ENCODE assay signal across 9 mouse cellular contexts in genomic region chr11:70233016-70233415, GRCm38 (mm10). TPM values are rescaled to one million over a fixed set of nuclear protein-coding genes. Genes with fewer than 3 reads are reported as not detected.
A peak's percentile ranks its signal among the peaks of the same experiment; 100 is the strongest.
DNase-seq lines count a peak whose midpoint lies in the region; ATAC-seq and TF ChIP-seq lines count a peak whose summit lies in the region.
"Had no signal": no experiment of that assay in that cellular context is flagged by ENCODE, and none has a peak within 500 bp of the region (broad histone marks: within the 10 kb centered on the region; RNA-seq: fewer than 3 reads in every experiment).

No protein-coding gene starts in this region.

- H3K9me3 ChIP-seq in lung, embryonic 14.5 days (ENCODE audit: low read depth, low read length) = no peaks in the 10 kb centered on the region
- no peaks in the 10 kb centered on the region for H3K9me3 ChIP-seq in embryonic facial prominence, embryonic 14.5 days (ENCODE audit: control insufficient read depth, low read length)
- no peaks in the 10 kb centered on the region for H3K9me3 ChIP-seq in intestine, postnatal 0 days (ENCODE audit: control insufficient read depth)

- H3K4me2 ChIP-seq in lung, embryonic 14.5 days = peak overlapping the region; percentile 64
- H3K4me2 ChIP-seq in embryonic facial prominence, embryonic 14.5 days (ENCODE audit: low read depth, low read length) = peak overlapping the region; percentile 62
- peak overlapping the region; percentile 55 for H3K4me2 ChIP-seq in intestine, postnatal 0 days (replicated peaks; ENCODE audit: low read depth)

- DNase-seq in lung, embryonic 14.5 days = no peak
- DNase-seq in lung, postnatal 36 days = no peak
- DNase-seq in embryonic facial prominence, embryonic 14.5 days (ENCODE audit: low spot score) = no peak
- no peak for DNase-seq in left cerebral cortex, adult 11 months (ENCODE audit: low spot score)
- no peak for DNase-seq in T-cell, adult 2 months (ENCODE audit: low spot score)
- DNase-seq in urinary bladder, adult 2 months (ENCODE audit: low spot score) = no peak
- DNase-seq: gastrocnemius, postnatal 14 days had no signal

- H3K4me3 ChIP-seq in lung, embryonic 14.5 days (ENCODE audit: low read depth, low read length) = peak overlapping the region; percentile 33
- peak overlapping the region; percentile 41 for H3K4me3 ChIP-seq in embryonic facial prominence, embryonic 14.5 days (ENCODE audit: low read depth, low read length)
- peak overlapping the region; percentile 32; the same call in 1 of the 2 replicates for H3K4me3 ChIP-seq in intestine, postnatal 0 days (ENCODE audit: low read depth, low read length)
- peak overlapping the region; percentile 60 for H3K4me3 ChIP-seq in small intestine, adult 2 months (ENCODE audit: low read depth, low read length)

- H3K27me3 ChIP-seq in lung, embryonic 14.5 days (ENCODE audit: insufficient read depth, low read length) = peaks cover 23% of the 10 kb centered on the region
- H3K27me3 ChIP-seq in embryonic facial prominence, embryonic 14.5 days (replicated peaks; ENCODE audit: control insufficient read depth, insufficient read depth, low read length) = peaks cover 28% of the 10 kb centered on the region
- H3K27me3 ChIP-seq in intestine, postnatal 0 days (replicated peaks; ENCODE audit: control insufficient read depth, insufficient read depth, low read length) = peaks cover 7% of the 10 kb centered on the region; the same call in 1 of the 2 replicates
- H3K27me3 ChIP-seq in small intestine, adult 2 months (ENCODE audit: control insufficient read depth, insufficient read depth, low read length) = peaks cover 12% of the 10 kb centered on the region

- peaks cover 4% of the 10 kb centered on the region for H3K4me1 ChIP-seq in lung, embryonic 14.5 days (ENCODE audit: insufficient read depth)
- peaks cover 15% of the 10 kb centered on the region for H3K4me1 ChIP-seq in embryonic facial prominence, embryonic 14.5 days (ENCODE audit: control insufficient read depth, insufficient read depth, low read length)
- H3K4me1 ChIP-seq in intestine, postnatal 0 days (replicated peaks; ENCODE audit: control insufficient read depth, insufficient read depth, low read length) = peaks cover 6% of the 10 kb centered on the region; the same call in 1 of the 2 replicates
- peaks cover 12% of the 10 kb centered on the region for H3K4me1 ChIP-seq in small intestine, adult 2 months (ENCODE audit: control insufficient read depth, insufficient read depth, insufficient read length, low read length)

- 0 out of 2 replicates have a peak overlapping the region, but pooled peaks have one; percentile 47 for H3K27ac ChIP-seq in lung, embryonic 14.5 days (ENCODE audit: low read depth)
- H3K27ac ChIP-seq in embryonic facial prominence, embryonic 14.5 days (replicated peaks; ENCODE audit: low read depth, low read length) = peak overlapping the region; percentile 17; the same call in 1 of the 2 replicates
- H3K27ac ChIP-seq in intestine, postnatal 0 days (ENCODE audit: low read depth, low read length) = no peak overlapping the region
- H3K27ac ChIP-seq in small intestine, adult 2 months (ENCODE audit: insufficient read depth, low read depth, low read length) = peak overlapping the region; percentile 64

- peaks cover 15% of the 10 kb centered on the region for H3K36me3 ChIP-seq in lung, embryonic 14.5 days (ENCODE audit: insufficient read depth)
- peaks cover 16% of the 10 kb centered on the region for H3K36me3 ChIP-seq in embryonic facial prominence, embryonic 14.5 days (ENCODE audit: control insufficient read depth, insufficient read depth, low read length)
- peaks cover 11% of the 10 kb centered on the region; the same call in 1 of the 2 replicates for H3K36me3 ChIP-seq in intestine, postnatal 0 days (ENCODE audit: control insufficient read depth, insufficient read depth)
- H3K36me3 ChIP-seq in small intestine, adult 2 months (ENCODE audit: control insufficient read depth, insufficient read depth, low read length) = peaks cover 6% of the 10 kb centered on the region; the same call in 1 of the 2 replicates

- WGBS in lung, embryonic 14.5 days = 37% methylated on average over 8 of the region's 8 CpGs
- WGBS in embryonic facial prominence, embryonic 14.5 days = 24% methylated on average over 8 of the region's 8 CpGs
- 35% methylated on average over 8 of the region's 8 CpGs for WGBS in intestine, postnatal 0 days
- 50% methylated on average over 8 of the region's 8 CpGs for WGBS in small intestine, adult 2 months

- peak overlapping the region; percentile 53 for H3K9ac ChIP-seq in lung, embryonic 14.5 days
- peak overlapping the region; percentile 70 for H3K9ac ChIP-seq in embryonic facial prominence, embryonic 14.5 days (ENCODE audit: low read depth, low read length)
- H3K9ac ChIP-seq in intestine, postnatal 0 days (ENCODE audit: low read depth, low read length) = peak overlapping the region; percentile 56; the same call in 1 of the 2 replicates

- no peak for ATAC-seq in lung, embryonic 14.5 days (ENCODE audit: insufficient read depth)
- no peak for ATAC-seq in embryonic facial prominence, embryonic 14.5 days (ENCODE audit: low read depth)
- no peak for ATAC-seq in intestine, postnatal 0 days

- TF ChIP-seq POLR2A in small intestine, adult 2 months (IDR thresholded peaks at IDR 0.05; ENCODE audit: low read depth, low read length) = no peak

- no peak for TF ChIP-seq CTCF in lung, embryonic 14.5 days (IDR thresholded peaks at IDR 0.05; ENCODE audit: low read depth)
- TF ChIP-seq CTCF in intestine, postnatal 0 days (IDR thresholded peaks at IDR 0.05; ENCODE audit: low read depth) = no peak
- TF ChIP-seq CTCF in small intestine, adult 2 months (IDR thresholded peaks at IDR 0.05; ENCODE audit: extremely low read depth, insufficient read length, insufficient replicate concordance, low read depth, low read length) = no peak

RNA-seq across cellular contexts. Expression of gene Bcl6b, which starts 3.4 kb away (rescaled TPM):
- polyA plus RNA-seq in lung, embryonic 14.5 days (2014; fragmentation: Nextera tagmentation; extraction: Ambion mirVana) = 30.3 and 30.9 TPM in 2 replicates
- polyA plus RNA-seq in embryonic facial prominence, embryonic 14.5 days (2014; fragmentation: Nextera tagmentation; extraction: Ambion mirVana) = 11.6 and 13.0 TPM in 2 replicates
- polyA plus RNA-seq in intestine, postnatal 0 days (2015; fragmentation: Nextera tagmentation; extraction: Ambion mirVana) = 3.6 and 4.4 TPM in 2 replicates
- polyA plus RNA-seq in small intestine, adult 2 months (2012; rRNA removed) = 0.98 and 2.2 TPM in 2 replicates
- 4.0 and 4.1 TPM in 2 replicates for polyA plus RNA-seq in urinary bladder, adult 2 months (2012; rRNA removed)

RNA-seq across cellular contexts. Expression of gene 0610010K14Rik, which starts 4.7 kb away (rescaled TPM):
- 180 and 198 TPM in 2 replicates for polyA plus RNA-seq in lung, embryonic 14.5 days (2014; fragmentation: Nextera tagmentation; extraction: Ambion mirVana)
- 149 and 172 TPM in 2 replicates for polyA plus RNA-seq in embryonic facial prominence, embryonic 14.5 days (2014; fragmentation: Nextera tagmentation; extraction: Ambion mirVana)
- polyA plus RNA-seq in intestine, postnatal 0 days (2015; fragmentation: Nextera tagmentation; extraction: Ambion mirVana) = 70.3 and 72.7 TPM in 2 replicates
- 25.2 and 45.3 TPM in 2 replicates for polyA plus RNA-seq in small intestine, adult 2 months (2012; rRNA removed)
- polyA plus RNA-seq in urinary bladder, adult 2 months (2012; rRNA removed) = 55.2 and 69.0 TPM in 2 replicates

RNA-seq across cellular contexts. Expression of gene Gm21988, which starts 6.6 kb away (rescaled TPM):
- 9.3 and 10.8 TPM in 2 replicates for polyA plus RNA-seq in lung, embryonic 14.5 days (2014; fragmentation: Nextera tagmentation; extraction: Ambion mirVana)
- 9.9 and 12.2 TPM in 2 replicates for polyA plus RNA-seq in embryonic facial prominence, embryonic 14.5 days (2014; fragmentation: Nextera tagmentation; extraction: Ambion mirVana)
- polyA plus RNA-seq in intestine, postnatal 0 days (2015; fragmentation: Nextera tagmentation; extraction: Ambion mirVana) = 11.2 and 11.3 TPM in 2 replicates
- polyA plus RNA-seq in small intestine, adult 2 months (2012; rRNA removed) = 2.6 and 4.4 TPM in 2 replicates
- 7.4 and 8.7 TPM in 2 replicates for polyA plus RNA-seq in urinary bladder, adult 2 months (2012; rRNA removed)

RNA-seq across cellular contexts. Expression of gene Rnasek, which starts 6.6 kb away (rescaled TPM):
- 135 and 140 TPM in 2 replicates for polyA plus RNA-seq in lung, embryonic 14.5 days (2014; fragmentation: Nextera tagmentation; extraction: Ambion mirVana)
- 182 and 204 TPM in 2 replicates for polyA plus RNA-seq in embryonic facial prominence, embryonic 14.5 days (2014; fragmentation: Nextera tagmentation; extraction: Ambion mirVana)
- 628 and 645 TPM in 2 replicates for polyA plus RNA-seq in intestine, postnatal 0 days (2015; fragmentation: Nextera tagmentation; extraction: Ambion mirVana)
- polyA plus RNA-seq in small intestine, adult 2 months (2012; rRNA removed) = 86.6 and 182 TPM in 2 replicates
- polyA plus RNA-seq in urinary bladder, adult 2 months (2012; rRNA removed) = 128 and 143 TPM in 2 replicates

RNA-seq across cellular contexts. Expression of gene Slc16a13, which starts 12.2 kb away (rescaled TPM):
- polyA plus RNA-seq in lung, embryonic 14.5 days (2014; fragmentation: Nextera tagmentation; extraction: Ambion mirVana) = 4.4 and 6.2 TPM in 2 replicates
- polyA plus RNA-seq in embryonic facial prominence, embryonic 14.5 days (2014; fragmentation: Nextera tagmentation; extraction: Ambion mirVana) = 4.2 and 5.8 TPM in 2 replicates
- polyA plus RNA-seq in intestine, postnatal 0 days (2015; fragmentation: Nextera tagmentation; extraction: Ambion mirVana) = 9.9 and 11.4 TPM in 2 replicates
- 3.2 and 4.7 TPM in 2 replicates for polyA plus RNA-seq in small intestine, adult 2 months (2012; rRNA removed)
- polyA plus RNA-seq in urinary bladder, adult 2 months (2012; rRNA removed) = 7.0 and 8.5 TPM in 2 replicates
